Mouse (Mus musculus) embryo, embryonic 9.5 days (tissue): ENCODE measurements around the gene Dctn5.
A peak's percentile ranks its signal among the peaks of the same experiment; 100 is the strongest.

Experiments
- DNase-seq: peaks from one replicate; pipeline ENCODE4 v3.0.0-alpha.2; 2017; ENCODE audit errors: extremely low spot score

Gene Dctn5

DNA sequence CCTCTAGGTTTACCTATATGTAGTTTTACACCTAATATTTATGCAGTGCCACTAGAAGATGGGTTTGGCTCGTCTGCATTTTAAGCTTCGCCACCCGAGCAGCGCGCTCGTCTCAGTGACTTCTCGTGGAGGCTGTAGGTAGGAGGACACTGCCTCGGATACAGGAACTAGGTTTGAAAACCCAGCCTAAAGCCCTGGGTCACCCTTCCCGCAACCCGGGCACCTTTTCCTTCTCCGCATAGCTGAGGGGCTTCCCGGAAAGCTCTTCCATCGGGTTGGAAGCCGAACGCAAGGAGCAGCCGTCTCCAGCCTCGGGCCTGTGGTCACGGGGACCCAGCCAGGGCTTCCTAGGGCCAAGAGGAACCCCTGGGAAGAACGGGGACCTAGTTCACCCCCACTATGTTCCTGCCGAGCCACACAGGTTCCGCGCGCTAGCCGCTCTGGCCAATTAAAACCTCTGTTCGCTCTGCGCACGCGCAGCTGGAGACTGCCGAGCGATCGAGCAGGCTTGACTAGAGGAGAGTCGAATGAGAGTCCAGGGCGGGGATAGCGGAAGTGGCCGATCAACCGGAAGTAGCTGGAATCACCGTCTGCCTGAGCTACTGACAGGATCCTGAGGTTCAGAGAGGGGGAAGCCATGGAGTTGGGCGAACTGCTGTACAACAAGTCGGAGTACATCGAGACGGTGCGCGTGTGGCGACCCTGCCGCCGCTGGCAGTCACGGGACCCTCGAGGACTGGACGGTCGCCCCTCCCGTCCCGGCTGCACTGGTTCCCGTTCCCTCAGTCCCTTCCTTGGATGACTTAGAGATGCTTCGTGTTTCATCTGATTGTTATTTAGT, at the start of gene Dctn5, which contains the start of gene Palb2:
TSS of gene Dctn5 (plus strand) at position 545 of the 841 bp plus-strand sequence.
TSS of gene Palb2 (minus strand) at position 489 of the 841 bp plus-strand sequence.
- DNase-seq, result peak; percentile 98

DNA sequence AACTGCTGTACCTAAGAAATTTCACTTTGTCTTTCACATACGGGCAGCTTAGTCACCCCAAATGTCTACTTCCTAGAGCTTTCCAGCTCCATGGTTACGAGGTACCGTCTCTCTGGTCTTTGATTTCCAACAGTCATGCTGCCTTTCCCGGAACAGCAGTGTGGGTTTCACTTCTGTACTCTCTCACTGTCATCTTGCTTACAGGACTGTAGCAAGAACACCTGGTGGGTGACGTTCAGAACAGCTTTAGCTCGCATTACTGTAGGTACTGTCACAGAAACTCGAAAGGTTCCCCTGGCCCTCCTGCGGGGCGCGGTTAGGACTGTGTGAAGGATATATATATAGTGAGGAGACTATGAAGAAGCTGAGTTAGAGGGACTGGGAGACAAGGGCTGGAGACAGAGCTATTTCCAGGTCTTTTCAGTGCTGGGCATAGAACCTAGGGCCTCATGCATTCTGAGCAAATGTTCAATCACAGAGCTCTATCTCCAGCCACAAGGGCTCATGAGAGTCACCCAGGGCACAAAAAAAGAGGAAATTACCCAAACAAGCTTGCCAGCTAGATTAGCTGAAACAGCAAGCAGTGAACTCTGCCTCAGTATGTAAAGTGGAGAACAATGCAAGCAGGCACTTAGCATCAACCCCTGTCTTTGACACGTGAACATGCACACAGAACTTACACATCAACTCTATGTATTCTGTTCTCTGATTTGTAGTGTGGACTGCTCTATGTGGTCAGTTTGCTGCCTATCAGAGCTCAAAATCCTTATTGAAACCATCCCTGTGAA, 45.5 kb upstream of the Dctn5 start:
- no peak for DNase-seq

- no peak for DNase-seq
Measured at GRCm38 (mm10) chr7:122094564-122095330, 38.1 kb upstream of the Dctn5 start.

- no peak for DNase-seq
Measured at GRCm38 (mm10) chr7:122098009-122098408, 34.8 kb upstream of the Dctn5 start.

DNA sequence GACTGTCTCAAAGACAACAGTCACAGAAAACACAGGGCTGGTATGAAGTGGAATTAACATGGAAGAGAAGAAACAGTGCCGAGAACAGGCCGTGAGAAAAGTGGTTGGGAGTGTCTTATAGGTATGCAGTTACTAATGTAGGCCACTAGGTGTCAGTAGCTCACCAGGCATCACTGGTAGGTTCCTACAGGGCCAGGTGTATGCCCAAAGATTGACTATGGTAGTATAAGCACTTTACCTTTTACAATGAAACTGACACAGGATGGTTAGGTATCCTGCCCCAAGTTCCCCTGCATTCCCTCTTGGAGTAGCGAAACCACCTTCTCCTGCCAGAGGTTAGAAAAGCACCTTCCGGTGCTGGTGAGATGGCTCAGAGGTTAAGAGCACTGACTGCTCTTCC, 33.6 kb upstream of the Dctn5 start:
- peak; percentile 32 for DNase-seq

GRCm38 (mm10) chr7:122101014-122101746, 31.7 kb upstream of the Dctn5 start:
- DNase-seq, result peak; percentile 80

DNA sequence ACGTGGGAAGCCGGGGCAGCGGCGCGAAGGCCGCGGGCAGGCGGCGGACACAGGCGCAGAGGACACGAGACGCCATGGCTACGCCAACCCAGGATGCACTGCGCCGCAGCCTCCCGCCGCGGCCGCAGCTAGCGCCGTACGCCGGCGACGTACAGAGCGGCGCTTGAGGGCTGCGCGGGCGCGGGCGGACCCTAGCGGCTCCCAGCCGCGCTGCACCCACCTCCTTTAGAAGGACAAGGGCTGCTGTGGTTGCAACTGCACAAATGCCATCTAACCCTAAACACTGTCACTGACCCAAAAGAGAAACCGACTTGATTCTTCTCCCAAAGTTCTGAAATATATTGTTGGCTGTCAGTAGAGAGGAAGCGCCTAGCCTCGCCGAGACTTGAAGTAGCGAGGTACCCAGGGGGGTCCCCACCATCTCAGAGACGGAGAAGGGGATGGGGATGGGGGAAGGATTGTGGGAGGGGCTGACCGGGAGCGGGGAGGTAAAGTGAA, 31.0 kb upstream of the Dctn5 start, which contains the start of gene Ndufab1:
TSS of gene Ndufab1 (minus strand) at position 140 of the 498 bp plus-strand sequence.
- DNase-seq, result peak; percentile 88

GRCm38 (mm10) chr7:122108206-122108605, 24.6 kb upstream of the Dctn5 start:
- DNase-seq, result no peak

DNA sequence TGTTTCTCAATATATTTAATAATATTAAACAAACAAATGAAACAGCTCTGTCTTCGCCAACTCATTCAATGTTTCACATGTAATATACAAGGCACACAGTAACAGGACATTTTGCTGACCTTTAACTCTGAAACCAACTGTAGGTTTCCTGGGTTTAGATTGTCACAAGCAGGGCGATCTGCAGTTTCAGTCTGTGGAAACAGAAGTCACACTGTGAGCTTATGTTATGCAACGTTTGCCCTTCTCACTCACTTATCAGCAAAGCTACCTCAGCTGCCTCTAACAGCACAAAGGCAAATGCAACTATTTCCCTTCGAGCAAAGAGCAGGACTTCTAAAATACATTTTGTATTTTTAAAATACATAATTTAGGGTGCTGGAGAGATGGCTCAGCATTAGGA, 9.3 kb upstream of the Dctn5 start:
- no peak for DNase-seq

- no peak for DNase-seq
Measured at GRCm38 (mm10) chr7:122125636-122126035, 7.2 kb upstream of the Dctn5 start.

GRCm38 (mm10) chr7:122126946-122127345, 5.9 kb upstream of the Dctn5 start:
- DNase-seq, result no peak

DNA sequence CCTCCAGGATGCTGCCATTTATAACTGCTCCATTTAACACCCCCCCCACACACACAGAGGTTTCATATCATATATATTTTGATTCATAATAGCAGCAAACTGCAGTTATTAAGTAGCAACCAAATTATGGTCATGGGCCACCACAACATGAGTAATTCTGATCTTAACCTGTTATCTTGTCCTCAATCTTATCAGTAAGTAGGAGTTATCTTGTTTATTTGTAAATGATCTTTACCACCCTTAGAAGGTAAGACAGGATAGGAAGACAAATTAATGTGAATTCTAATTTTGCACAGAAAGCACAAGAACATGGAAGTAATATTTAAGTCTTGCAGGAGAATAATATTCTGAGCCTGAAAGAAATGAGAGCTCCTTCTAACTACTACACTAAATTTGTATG, 1.0 kb upstream of the Dctn5 start:
- no peak for DNase-seq

GRCm38 (mm10) chr7:122133338-122133625, 441 bp downstream of the Dctn5 start:
- no peak for DNase-seq

GRCm38 (mm10) chr7:122135070-122135469, 2.2 kb downstream of the Dctn5 start:
- DNase-seq, result peak; percentile 13

- DNase-seq, result no peak
Measured at GRCm38 (mm10) chr7:122137071-122137470, 4.2 kb downstream of the Dctn5 start.

- no peak for DNase-seq
Measured at GRCm38 (mm10) chr7:122138190-122138589, 5.3 kb downstream of the Dctn5 start.

DNA sequence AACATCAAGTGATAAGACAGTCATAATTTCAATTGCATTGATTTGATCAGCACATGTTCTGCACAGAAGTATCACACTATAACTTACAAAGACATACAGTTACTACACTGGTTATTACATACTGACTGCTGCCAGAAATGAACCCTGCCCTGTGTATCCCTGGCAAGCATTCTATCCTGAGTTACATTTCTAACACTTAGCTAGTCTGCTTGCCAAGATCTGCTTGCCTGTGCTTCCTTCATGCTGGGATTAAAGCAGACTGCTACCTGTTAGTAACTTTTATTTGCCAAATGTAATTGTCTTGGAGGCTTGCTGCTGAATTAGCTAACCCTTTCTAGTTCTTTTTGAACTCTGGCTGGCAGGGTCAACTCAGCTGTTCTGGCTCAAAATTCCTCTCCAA, 8.2 kb downstream of the Dctn5 start:
- DNase-seq, result no peak

DNA sequence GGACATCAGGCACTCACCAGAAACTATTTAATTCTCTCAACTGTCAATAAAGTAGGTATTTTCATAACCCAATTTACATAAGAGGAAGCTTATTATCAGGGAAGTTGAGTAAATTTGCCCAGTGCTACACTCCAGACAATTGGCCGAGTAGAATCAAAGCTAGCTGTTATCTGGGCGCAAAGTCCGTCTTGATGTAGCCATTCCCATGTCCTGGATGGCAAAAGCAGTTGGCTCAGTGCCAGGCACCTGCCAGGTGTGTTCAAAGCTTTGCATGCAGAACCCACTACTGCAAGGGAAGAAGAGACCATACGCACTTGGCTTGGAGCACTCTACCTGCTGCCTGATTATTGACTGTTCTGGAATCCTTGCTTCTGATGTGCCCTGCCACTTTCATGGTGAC, 19.6 kb downstream of the Dctn5 start:
- DNase-seq, result no peak

DNA sequence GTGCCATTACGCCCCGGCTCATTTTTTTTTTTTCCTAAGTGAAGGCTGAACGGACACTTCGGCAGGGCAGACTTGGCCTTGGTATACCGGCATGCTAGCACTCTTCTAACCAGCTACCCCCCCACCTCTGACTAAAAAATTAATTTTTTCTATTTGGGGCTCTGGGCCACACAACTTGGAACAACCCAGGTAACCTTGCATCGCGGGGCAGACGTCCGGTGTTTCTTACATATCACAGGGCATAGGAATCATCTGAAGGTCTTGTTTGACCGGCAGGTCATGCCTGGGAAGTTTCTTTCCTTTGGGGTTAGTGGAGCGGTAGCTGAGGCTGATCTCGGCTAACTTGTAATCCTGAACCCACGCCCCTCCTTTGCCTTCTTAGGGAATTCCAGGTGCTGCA, 25.6 kb downstream of the Dctn5 start:
- DNase-seq, result no peak

- DNase-seq, result peak; percentile 89
Measured at GRCm38 (mm10) chr7:122158915-122159902, 26.4 kb downstream of the Dctn5 start, which contains the start of gene Plk1. Gene Plk1, plus strand, starts transcription at chr7:122159439.
